Mouse (Mus musculus) right cerebral cortex, postnatal 10 days (tissue): ENCODE data around the gene 1810049J17Rik.
A peak's percentile ranks its signal among the peaks of the same experiment; 100 is the strongest.

Experiments used
- DNase-seq, 2 experiments: peaks; one replicate each; pipeline ENCODE4 v3.0.0; 2021; ENCODE audit warnings: low spot score in 2 of 2

Gene 1810049J17Rik

DNA sequence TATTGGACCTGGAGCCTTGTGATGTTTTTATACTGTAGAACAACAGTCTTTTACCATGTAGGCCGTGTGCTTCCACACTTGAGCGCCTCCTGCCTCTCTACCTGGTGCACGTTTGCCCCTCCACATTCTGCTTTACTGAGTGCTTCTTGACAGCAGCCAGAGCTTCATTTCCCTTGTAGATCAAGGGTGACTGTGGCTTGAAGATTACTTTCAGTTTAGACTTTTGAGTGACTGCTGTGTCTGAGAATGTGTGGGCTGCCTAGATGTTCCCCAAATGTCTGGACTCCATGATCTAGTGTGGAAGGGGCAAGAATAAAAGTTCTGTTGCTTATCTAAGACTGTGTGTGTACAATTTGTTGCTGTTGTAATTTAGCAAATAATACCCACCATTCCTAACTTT lies 27.3 kb upstream of the 1810049J17Rik start:
- no peak for DNase-seq

DNA sequence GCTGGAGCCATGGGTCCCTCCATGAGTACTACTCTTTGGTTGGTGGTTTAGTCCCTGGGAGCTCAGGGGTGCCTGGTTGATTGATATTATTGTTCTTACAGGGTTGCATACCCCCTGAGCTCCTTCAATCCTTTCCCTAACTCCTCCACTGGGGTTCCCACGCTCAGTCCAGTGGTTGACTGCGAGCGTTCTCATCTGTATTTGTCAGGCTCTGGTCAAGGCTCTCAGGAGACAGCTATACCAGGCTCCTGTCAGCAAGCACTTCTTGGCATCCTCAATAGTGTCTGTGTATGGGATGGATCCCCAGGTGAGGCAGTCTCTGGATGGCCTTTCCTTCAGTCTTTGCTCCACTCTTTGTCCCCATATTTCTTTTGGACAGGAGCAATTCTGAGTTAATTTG lies 25.2 kb upstream of the 1810049J17Rik start:
- DNase-seq, result no peak

DNA sequence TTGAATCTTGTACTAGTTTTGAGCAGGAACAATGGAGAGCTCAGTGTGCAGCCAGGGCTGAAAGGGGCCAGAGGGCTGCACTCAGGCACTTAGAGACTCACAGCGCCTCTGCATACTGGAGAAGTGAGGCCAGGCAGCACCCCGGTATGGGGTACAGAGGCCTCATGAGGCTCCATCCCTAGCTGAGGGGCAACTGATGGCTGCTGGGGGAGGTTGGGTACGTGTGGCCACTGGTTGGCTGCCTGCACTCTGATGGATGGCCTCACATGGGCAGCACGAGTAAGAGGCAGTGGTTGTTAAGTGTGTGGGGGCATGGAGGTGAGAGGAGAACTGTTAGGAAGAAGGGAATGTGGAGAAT lies 19.7 kb upstream of the 1810049J17Rik start:
- no peak for DNase-seq

DNA sequence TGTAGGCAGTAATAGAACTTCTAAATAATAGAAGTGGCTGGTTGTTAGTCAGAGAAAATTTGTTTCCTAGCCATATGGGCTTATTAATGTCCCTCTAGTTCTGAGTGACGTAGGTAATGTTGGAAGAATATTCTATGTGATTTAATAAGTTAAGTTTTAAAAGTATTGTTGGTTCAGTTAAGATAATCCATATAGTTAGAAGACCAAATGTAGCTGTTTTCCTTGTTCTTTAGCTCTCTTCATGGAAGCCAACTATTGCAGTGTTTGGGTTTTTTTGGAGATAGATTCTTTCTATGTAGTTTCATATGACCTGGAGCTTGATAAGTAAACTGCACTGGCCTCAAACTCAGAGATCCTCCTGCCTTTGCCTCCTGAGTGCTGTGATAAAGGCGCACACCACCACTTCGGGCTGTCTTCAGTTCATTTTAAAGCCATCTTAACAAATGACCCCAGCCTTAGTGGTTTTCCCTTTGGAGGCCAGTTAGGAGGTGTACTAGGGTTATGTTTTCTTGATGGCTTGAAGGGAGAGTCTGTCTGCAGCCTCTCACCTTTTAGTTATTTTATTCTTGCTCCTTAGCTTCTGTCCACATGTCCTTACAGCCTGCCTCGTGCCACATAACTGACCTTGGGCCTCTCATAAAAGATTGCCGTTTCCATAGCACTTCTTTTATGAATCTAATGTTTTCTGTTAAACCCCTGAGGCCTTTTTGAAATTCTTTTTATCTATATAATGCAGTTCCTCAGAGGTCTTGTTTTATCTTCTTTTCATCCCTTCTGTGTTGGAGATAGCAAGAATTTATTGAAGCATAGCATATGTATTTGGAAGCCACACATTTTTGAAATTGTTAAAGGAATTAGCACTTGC lies 19.1 kb upstream of the 1810049J17Rik start:
- no peak for DNase-seq

DNA sequence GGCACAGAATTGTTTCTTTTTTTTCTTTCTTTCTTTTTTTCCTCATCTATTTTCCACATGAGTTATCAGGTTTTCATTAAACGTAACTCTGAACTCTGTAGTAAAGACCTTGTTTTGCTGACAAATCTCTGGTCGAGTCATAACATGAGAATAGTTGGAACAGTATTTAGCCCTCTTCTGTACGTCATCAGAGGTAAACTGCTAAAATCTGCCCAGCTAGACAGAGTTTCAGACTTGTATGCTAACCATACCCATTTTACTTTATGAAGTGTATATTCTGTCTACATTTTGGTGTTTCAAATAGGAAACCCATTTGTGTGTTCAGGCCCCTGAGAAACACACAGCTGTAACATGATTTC lies 16.1 kb upstream of the 1810049J17Rik start:
- DNase-seq, result no peak

DNA sequence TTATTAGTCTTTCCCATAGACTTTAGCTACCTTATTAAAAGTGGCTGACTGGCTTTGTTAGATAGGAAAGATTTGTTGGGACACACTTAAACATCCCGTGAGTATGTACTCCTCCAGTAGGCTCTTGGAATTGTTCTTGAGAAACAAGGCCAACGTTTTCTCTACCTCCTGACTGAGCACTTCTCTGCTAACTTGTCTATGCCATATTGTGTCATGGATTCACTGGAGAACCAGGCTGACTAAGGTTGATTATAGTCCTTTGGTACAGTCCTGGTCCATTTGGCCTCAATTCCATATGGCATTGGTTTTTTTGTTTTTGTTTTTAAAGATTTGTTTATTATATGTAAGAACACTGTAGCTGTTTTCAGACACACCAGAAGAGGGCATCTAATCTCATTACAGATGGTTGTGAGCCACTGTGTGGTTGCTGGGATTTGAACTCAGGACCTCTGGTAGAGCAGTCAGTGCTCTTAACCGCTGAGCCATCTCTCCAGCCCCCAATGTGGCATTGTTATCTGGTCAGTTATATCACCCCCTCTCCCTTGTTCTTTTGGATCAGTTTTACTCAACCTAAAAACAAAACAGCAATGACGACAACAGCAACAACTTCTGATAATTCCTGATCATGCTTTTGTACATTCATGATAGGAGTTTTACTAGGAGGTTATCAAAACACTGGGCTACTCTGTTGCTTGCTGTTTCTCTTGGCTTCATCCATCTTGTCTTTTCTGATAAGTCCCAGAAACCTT lies 15.5 kb upstream of the 1810049J17Rik start:
- no peak for DNase-seq

DNA sequence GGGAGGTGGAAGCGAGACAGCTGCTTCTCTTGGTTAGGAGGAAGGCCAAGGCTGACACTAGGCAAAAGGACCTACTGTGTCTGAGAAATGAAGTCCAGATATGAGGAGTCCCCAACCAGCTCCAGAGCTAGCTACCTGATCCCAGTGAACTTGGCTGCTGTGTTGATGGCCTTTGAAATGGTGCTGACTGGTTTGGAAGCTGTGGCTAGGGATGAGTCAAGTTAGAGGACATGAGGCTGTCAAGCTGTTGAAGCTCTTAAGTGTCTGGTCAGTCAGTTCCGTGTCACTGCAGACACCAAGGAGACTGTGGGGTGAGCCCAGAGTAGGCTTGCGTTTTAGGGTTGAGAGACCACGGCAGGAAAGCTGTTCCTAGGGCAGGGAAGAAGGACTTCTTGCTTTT lies 12.7 kb upstream of the 1810049J17Rik start:
- no peak for DNase-seq

DNA sequence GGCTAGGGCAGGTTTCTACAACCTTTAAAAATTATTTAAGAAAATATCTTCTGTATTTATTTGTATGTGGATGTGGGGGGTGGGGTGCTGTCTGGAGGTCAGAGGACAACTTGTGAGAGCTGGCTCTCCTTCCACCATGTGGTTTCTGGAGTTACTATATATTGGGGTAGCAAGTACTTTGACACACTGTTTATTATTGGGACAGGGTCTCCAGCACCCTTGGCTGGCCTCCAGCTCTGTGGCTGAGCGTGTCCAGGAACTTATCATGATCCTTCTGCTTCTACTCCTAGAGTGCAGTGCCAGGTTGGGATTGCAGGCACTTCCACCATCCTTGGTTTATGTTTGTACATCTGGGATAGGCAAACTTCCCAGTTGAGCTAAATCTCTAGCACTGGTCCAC lies 9.6 kb upstream of the 1810049J17Rik start:
- no peak for DNase-seq

DNA sequence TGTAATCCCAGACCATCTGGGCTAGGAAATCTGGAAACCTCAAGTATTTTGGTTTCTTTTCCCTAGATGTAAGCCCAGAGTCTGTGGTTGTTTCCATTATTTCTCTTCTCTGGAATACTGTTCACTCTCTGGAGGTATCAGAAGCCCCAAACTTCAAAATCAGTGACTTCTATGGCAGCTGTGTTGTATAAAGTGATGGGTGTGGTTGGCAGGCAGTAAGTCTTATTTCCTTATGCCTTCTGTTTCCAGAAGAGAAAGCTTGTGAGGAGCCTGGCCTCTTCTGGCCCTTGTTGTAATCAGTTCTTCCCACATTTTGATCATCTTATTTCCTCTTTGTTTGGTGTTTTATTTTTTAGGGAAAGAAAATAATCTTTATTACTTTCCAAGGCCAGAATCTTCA lies 9.2 kb upstream of the 1810049J17Rik start:
- no peak for DNase-seq

DNA sequence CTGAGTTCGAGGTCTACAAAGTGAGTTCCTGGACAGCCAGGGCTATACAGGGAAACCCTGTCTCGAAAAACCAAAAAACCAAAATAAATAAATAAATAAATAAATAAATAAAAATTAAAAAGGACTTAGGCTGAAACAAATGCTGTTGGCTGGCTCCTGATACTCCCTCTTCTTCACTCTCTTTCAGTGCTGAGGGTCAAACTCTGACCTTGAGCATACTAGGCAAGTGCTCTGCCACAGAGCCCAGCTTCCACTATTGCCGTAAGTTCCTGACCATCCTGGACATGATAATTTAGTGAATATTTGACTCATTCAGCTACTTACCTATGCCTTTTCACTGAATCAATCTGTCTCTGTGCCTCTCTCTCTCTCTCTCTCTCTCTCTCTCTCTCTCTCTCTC lies 8.7 kb upstream of the 1810049J17Rik start:
- no peak for DNase-seq

DNA sequence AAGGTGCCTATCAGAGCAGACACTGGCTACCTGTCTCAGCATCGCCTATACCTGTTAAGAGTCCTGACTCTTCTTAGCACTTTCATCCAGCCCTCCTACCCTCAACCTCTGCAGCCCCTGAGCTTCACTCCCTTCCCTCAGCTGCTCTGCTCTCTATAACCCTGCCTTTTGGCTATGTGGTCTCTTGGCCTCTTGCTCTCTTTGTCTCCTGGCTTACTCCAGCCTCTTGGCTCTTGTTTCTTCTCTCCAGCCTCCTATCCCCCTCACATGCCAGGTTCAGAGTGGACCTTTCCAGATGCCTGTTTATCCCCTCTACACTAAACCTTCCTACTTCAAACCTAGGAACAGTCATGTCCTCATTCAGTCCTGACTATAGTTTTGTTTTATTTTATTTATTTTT lies 2.6 kb upstream of the 1810049J17Rik start:
- DNase-seq, result no peak

DNA sequence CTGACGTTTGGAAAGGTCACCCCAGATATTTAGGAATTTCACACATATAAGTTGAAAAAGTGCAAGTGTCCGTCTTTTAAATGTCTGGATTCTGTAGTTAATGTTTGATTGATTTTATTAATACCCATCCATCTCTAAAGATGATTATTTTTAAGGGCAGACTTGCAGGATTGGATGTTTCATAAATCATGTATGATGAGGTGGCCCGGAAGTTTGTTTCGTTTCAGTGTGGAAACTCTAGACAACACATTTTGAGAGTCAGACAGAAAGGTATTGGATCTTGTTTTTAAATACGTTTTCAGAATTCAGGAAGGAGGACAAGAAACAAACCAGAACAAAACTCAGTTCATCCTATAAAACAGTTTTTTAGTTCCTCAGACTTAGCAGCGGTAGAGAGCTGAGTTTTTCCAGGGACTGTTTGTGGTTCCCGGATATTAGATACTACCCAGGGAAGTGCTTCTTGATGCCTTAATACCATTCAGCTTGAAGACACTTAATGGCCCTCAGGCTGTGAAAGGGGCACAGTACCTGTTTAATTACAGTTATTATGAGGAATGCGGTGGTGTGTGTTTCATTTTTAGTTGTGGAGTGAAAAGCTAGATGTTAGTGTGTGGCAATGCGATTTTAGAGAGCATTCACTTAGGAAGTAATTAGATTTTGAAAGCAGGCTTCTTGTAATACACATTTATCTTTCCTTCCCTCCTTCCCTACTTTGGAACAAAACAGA lies 1.1 kb upstream of the 1810049J17Rik start:
- DNase-seq, result no peak

DNA sequence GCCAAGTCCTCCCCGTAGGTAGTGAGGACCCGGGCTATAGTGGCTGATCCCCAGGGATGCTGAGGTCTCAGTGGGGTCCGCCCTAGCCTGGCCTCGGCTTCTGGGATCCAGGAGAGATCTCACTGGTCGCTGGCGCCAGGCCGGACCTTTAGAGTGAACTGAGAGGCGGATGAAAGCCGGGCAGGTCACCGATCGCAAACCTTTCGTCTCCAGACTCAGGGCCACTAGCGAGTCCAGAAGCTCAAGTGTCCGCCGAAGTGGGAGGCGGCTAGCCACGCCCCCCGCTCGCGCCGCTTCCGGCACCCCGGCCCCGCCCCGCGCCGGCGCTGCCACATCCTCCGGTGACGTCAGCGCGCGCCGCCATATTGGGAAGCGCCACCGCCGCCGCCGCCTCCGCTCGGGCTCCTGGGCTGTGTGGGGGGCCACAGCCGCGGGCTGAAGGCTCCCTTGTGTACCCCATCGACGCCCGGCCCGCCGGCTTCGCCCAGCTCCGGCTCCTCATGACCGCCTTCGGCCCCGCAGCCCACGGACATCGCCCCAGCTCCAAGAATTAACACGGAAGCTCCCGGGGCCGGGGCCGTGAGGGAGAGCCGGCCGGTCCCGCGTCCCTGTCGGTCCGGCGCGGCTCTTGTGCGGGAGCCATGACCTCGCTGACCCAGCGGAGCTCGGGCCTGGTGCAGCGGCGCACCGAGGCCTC lies 460 bp downstream of the 1810049J17Rik start, which contains the start of gene Golph3:
Gene Golph3, plus strand, starts transcription at position 360 of the 697 bp plus-strand sequence.
- peak; percentile 96 for DNase-seq

DNA sequence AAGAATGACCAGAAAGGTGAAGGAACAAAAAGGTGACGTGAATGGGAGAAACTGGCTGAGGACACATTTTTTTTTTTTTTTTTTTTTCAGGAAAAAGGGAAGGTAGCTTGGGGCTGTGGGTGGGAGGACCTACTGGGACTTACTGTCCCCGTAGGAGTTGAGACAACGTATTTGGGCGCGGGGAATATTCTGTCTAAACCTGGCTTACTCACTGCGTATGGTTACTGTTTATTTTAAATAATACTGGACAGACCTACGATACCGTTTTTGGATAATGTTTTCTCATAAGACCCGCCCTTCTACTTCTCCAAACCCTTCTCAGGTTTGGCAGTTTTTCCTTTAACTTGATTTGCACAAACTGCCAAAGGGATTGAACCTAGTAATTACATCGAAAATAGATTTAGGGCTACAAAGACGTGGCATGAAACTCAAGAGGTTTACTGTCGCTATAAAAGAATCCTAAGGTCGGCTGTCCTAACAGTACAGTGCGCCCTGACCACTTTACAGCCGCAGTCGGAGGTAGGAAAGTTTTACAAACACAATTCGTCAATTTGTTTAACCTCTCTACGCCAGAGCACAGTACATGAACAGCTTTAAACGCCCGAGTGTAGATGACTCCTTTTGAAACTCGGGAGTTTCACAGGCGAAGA lies 1.1 kb downstream of the 1810049J17Rik start:
- no peak for DNase-seq

DNA sequence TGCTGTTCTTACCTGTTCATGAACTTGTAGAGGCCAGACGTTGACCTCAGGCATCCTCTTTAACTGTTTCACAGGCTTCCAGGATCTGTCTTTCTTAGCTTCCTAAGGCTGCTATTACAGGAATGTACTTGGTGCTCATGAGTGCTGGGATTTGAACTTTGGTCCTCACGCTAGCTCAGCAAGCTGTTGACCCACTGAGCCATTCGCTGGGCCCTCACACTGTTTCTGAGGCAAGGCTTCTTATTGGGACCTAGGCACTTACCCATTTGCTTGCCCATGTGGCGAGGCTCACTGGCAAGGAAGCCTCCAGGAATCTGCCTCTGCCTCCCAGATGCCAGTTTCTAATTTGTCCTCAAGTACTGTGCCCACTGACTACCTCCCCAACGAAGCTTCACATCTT lies 1.8 kb downstream of the 1810049J17Rik start:
- no peak for DNase-seq

DNA sequence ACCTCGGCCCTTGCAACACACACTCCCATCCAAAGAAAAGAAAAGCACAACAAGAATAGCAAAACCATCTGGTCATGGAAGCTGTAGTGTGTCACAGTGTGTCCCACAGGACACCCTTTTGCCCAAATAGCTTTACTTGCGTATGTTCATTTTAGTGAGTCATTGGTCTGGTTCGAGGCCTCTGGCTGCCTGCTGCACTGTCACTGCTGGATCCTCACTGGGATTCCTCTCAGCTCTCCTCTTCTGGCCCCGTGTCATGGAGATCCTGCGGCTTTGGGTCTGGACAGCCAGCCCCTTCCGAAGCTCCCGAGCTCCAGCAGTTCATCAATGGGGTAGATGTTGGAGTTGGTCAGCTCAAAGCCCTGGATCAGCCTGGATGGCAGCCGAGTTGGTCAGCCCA lies 3.2 kb downstream of the 1810049J17Rik start:
- no peak for DNase-seq

DNA sequence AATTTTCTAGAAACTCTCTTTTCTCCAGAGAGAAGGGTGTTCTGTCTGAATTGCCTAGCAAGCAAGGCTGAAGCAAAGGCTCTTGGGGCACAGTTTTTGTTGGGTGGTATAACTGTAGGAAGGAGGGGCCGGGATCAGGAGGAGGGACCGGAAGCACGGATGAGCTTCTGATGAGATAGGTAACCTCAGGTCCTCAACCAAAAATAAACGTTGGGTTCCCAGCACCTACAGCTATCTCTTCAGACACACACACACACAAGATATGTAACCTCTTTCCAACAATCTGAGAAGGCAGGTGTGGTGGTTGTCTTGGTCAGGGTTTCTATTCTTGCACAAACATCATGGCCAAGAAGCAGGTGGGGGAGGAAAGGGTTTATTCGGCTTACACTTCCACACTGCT lies 4.4 kb downstream of the 1810049J17Rik start:
- no peak for DNase-seq

DNA sequence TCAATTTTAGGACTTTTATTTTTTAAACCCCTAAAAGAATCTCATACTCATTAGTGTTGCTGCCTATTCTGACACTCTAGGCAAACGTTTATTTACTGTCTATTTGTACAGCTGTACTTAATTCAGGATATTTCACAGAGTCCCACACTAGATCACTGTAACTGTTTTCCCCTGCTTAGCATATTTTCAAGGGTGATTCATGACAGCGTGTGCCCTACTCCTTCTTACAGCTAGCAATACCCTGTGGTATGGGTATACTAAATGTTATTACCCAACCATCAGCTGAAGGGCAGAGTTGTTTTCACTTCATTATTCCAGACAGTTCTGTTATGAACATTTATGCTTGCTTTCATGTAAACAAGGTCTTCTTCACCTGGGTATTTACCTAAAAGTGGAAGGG lies 5.7 kb downstream of the 1810049J17Rik start:
- DNase-seq, result no peak

DNA sequence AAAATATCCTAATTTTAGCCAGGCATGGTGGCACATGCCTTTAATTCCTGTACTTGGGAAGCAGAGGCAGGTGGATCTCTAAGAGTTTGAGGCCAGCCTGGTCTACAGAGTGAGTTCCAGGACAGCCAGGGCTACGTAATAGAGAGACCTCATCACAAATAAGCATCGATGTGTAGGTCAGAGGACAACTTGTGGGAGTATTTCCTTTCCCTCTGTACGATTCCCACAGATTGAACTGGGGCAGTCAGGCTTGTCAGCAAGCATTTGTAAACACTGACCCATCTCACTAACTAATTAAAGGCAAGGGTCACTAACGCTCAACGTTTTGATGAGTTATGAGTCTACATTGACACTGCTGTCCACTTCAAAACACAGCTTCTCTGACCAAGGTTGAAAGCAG lies 7.1 kb downstream of the 1810049J17Rik start:
- no peak for DNase-seq

DNA sequence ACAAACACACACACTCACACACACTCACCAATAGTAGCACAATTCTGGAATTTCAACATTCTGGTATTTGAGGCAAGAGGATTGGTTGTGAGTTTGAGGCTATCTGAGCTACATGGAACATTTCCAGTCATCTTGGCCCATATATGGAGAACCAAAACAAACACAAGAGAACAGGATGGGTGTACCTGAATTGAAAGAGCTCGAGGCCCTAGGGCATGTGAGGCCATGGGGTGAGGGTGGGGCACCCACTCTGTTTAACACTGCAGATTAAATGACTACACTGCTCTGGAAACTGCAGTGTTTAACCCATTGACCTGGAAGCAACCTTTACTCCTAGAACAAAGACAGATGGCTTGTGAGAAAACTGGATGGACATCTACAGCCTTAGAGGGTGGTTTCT lies 8.4 kb downstream of the 1810049J17Rik start:
- DNase-seq, result no peak

DNA sequence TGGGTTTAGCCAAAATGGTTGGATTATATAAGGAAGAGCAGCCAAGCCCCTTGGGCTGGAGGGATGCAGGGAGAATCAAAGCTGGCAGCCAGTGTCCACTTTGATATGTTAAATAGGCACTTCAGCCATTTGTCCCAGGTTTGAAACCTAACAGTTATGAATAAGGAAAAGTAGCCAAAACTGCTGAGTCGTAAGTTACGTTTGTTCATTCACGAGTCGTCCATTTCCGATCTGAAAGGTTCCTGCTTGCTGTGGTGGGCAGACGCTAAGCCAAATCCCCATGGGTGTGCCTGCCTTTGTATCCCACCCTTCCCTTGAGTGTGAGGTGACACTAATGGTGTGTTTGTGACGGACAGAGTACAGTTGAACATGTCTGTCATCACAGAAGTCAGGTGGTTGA lies 10.2 kb downstream of the 1810049J17Rik start:
- DNase-seq, result no peak

DNA sequence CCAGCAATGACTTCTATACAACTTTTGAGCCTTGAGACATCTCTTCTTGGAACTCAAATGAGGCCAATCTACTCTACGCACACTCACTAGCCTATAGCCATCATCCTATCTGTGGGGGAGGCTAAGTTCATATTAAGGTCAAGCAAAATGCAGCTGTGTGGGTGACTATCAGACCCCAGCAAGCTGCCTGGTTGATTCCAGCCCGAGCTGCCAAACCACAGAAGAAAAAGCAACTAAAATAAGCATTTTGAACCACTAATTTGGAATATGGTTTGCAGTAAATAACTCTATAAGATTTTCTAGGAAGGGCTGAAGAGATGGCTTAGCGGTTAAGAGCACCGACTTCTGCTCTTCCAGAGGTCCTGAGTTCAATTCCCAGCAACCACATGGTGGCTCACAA lies 11.0 kb downstream of the 1810049J17Rik start:
- no peak for DNase-seq
